Mouse (Mus musculus) midbrain, embryonic 14.5 days (tissue): ENCODE results near the gene Dcp1a. TPM values are rescaled to one million over a fixed set of nuclear protein-coding genes. Genes with fewer than 3 reads are reported as not detected.
"Not testable (repeated sequence)": the region's sequence is repeated elsewhere in the genome, so short reads cannot be mapped to it uniquely, and the experiment has no call there.

ENCODE experiments used
- ATAC-seq: fragments of 200-750 bp; cut with Nextera tagmentation; 2 replicates; pipeline ENCODE4 v1.8.0; 2017; ENCODE audit warnings: moderate number of reproducible peaks, moderate library complexity; ENCODE audit not compliant: low FRiP score, low TSS enrichment
- DNase-seq: peaks from one replicate; pipeline ENCODE4 v3.0.0-alpha.2; 2015
- H3K27ac ChIP-seq: fragments of 300-500 bp; sonication (generic); replicated peaks from 2 replicates; pipeline ENCODE4 v1.5.1; 2014; ENCODE audit warnings: mild to moderate bottlenecking, low read depth, low read length, moderate library complexity
- H3K27me3 ChIP-seq: fragments of 300-500 bp; sonication (generic); 2 replicates; pipeline ENCODE4 v1.6.1; 2014; ENCODE audit warnings: low read length, control low read depth, mixed read lengths; ENCODE audit not compliant: control insufficient read depth, insufficient read depth
- H3K36me3 ChIP-seq: fragments of 300-500 bp; sonication (generic); 2 replicates; pipeline ENCODE4 v1.6.1; 2014; ENCODE audit warnings: low read length, control low read depth; ENCODE audit not compliant: control insufficient read depth, insufficient read depth
- H3K4me1 ChIP-seq: fragments of 300-500 bp; sonication (generic); 2 replicates; pipeline ENCODE4 v1.6.1; 2014; ENCODE audit warnings: mild to moderate bottlenecking, antibody characterized with exemption, low read length, control low read depth; ENCODE audit not compliant: control insufficient read depth, insufficient read depth
- H3K4me2 ChIP-seq: fragments of 300-500 bp; sonication (generic); 2 replicates; pipeline ENCODE4 v1.6.1; 2014; ENCODE audit warnings: mild to moderate bottlenecking, low read length, moderate library complexity
- H3K4me3 ChIP-seq: fragments of 300-500 bp; sonication (generic); replicated peaks from 2 replicates; pipeline ENCODE4 v1.5.1; 2014; ENCODE audit warnings: low read depth, low read length
- H3K9ac ChIP-seq: fragments of 300-500 bp; sonication (generic); replicated peaks from 2 replicates; pipeline ENCODE4 v1.6.1; 2014; ENCODE audit warnings: mild to moderate bottlenecking, low read length, moderate library complexity
- H3K9me3 ChIP-seq: fragments of 300-500 bp; sonication (generic); 2 replicates; pipeline ENCODE4 v1.6.1; 2016; ENCODE audit warnings: low read length, control low read depth, mixed read lengths; ENCODE audit not compliant: control insufficient read depth
- WGBS: fragments of 180-500 bp; shearing (Covaris S2); extraction: QIAGEN DNeasy Blood & Tissue Kit; methylation state at CpG from one replicate; pipeline ENCODE4 v1.1.7; 2014; 5-methylcytosine and 5-hydroxymethylcytosine counted together
- polyA plus RNA-seq: library from polyadenylated mRNA; unstranded; fragments of >200 nt; fragmentation: Nextera tagmentation; extraction: Ambion mirVana; gene quantifications from 2 replicates; pipeline ENCODE4 v1.2.1, GENCODE M21; 2014

The Dcp1a gene
- polyA plus RNA-seq, 1 experiment from 2014 or later: 20.5 TPM

GRCm38 (mm10) chr14:30530726-30531269, 51.5 kb downstream of the Dcp1a start:
- 53% methylated on average over 8 of the region's 8 CpGs for WGBS
- no peak overlapping the region for H3K4me2 ChIP-seq
- H3K4me3 ChIP-seq: no peak overlapping the region
- DNase-seq (peak; percentile 44), ATAC-seq (no peak)
- no peaks in the 10 kb centered on the region for H3K27me3 ChIP-seq
- H3K27ac ChIP-seq: 0 out of 2 replicates have a peak overlapping the region, but pooled peaks have one; percentile 17
- no peak overlapping the region for H3K9ac ChIP-seq
- H3K36me3 ChIP-seq: peaks cover 15% of the 10 kb centered on the region
- H3K9me3 ChIP-seq: no peaks in the 10 kb centered on the region
- H3K4me1 ChIP-seq: no peaks in the 10 kb centered on the region

- no peak for ATAC-seq
Observed at GRCm38 (mm10) chr14:30531431-30531830, 52.1 kb downstream of the Dcp1a start.

DNA sequence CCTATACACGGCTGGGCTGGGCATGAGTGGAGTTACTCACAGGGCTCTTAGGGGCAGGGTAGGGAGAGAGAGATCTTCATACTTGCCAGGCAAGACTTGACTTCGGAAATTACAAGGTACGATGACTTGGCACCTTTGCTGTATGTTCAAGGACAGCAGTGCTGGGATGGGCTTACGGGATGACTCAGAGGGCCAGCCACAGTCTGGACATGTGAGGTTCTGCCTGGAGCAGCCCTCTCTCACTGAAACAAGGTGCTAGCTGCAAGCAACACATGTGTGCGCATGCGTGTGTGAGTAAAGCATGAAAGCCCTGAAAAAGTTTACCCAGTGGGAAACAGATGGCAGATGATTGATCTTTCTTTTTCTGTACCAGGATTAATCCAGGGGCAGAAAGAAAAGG, 52.6 kb downstream of the Dcp1a start:
- ATAC-seq (no peak), DNase-seq (no peak)
- WGBS: 91% methylated on average over 6 of the region's 6 CpGs

More at GRCm38 (mm10) chr14:30531431-30531830, 52.1 kb downstream of the Dcp1a start:
- Histone ChIP-seq H3K36me3 (peaks cover 9% of the 10 kb centered on the region), H3K4me3 (no peak overlapping the region), H3K27me3 (no peaks in the 10 kb centered on the region), H3K27ac (0 out of 2 replicates have a peak overlapping the region, but pooled peaks have one; percentile 17), H3K9me3 (no peaks in the 10 kb centered on the region), H3K9ac (no peak overlapping the region), H3K4me1 (no peaks in the 10 kb centered on the region), H3K4me2 (no peak overlapping the region)
- WGBS: 77% methylated on average over 5 of the region's 5 CpGs
- no peak for DNase-seq

DNA sequence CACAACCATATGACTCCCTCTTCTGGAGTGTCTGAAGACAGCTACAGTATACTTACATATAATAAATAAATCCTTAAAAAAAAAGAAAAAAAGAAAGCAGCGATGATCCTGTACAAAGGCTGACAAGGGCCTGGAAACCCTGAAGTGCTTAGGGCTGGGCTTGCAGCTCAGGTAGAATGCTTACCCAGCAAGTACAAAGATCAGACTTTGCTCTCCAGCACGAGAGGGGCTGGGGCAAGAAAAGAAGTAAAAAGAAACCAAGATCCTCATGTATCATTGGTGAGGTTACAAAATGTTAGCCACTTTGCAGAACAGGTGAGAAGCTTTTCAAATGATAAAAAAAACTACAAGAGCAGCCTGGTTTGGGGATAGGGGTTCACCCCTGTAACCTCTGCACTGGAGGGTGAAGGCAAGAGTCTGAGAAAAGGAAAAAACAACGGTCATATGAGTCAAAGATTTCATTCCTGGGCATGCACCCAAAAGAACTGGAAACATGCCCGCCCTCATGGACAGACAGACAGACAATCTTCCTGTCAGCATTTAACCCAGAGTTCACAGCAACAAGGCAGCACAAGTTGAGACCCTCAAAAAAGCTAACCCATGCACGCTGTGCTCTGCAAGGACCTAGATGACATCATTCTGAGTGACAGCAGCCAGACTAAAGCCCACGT, 54.6 kb downstream of the Dcp1a start:
- H3K9ac ChIP-seq: no peak overlapping the region
- no peaks in the 10 kb centered on the region for H3K36me3 ChIP-seq
- no peak overlapping the region for H3K4me2 ChIP-seq
- H3K9me3 ChIP-seq: no peaks in the 10 kb centered on the region
- H3K4me1 ChIP-seq: no peaks in the 10 kb centered on the region
- ATAC-seq (no peak), DNase-seq (no peak)
- 88% methylated on average over 6 of the region's 6 CpGs for WGBS
- no peak overlapping the region for H3K27ac ChIP-seq
- H3K27me3 ChIP-seq: no peaks in the 10 kb centered on the region
- no peak overlapping the region for H3K4me3 ChIP-seq

More for the DNA sequence above, 52.6 kb downstream of the Dcp1a start:
- Histone ChIP-seq H3K36me3 (peaks cover 8% of the 10 kb centered on the region), H3K4me1 (no peaks in the 10 kb centered on the region), H3K27ac (no peak overlapping the region), H3K4me2 (no peak overlapping the region), H3K9me3 (no peaks in the 10 kb centered on the region), H3K27me3 (no peaks in the 10 kb centered on the region), H3K9ac (no peak overlapping the region), H3K4me3 (no peak overlapping the region)

- DNase-seq (peak; percentile 57), ATAC-seq (no peak)
- no peak overlapping the region for H3K9ac ChIP-seq
- H3K36me3 ChIP-seq: no peaks in the 10 kb centered on the region
- H3K27me3 ChIP-seq: no peaks in the 10 kb centered on the region
- no peaks in the 10 kb centered on the region for H3K4me1 ChIP-seq
- no peak overlapping the region for H3K4me2 ChIP-seq
- no peak overlapping the region for H3K27ac ChIP-seq
- H3K4me3 ChIP-seq: no peak overlapping the region
- 77% methylated on average over 10 of the region's 10 CpGs for WGBS
- H3K9me3 ChIP-seq: no peaks in the 10 kb centered on the region
Observed at GRCm38 (mm10) chr14:30541541-30541940, 62.2 kb downstream of the Dcp1a start.

DNA sequence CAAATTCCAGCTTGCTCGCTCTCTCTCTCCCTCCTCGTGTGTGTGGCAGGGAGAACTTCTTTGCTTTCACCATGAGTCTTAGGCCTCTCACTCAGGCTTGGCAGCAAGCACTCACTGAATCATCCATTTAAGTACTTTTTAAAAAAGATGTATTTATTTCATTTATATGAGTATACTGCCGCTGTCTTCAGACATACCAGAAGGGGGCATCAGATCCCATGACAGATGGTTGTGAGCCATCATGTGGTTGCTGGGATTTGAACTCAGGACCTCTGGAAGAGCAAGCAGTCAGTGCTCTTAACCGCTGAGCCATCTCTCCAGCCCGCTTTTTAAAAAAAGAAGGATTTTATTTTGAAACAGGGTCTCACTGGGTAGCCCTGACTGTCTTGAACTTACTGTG, 64.0 kb downstream of the Dcp1a start:
- ATAC-seq, H3K27me3 ChIP-seq, H3K9me3 ChIP-seq, H3K4me2 ChIP-seq, H3K27ac ChIP-seq, DNase-seq, H3K4me1 ChIP-seq, H3K9ac ChIP-seq, H3K4me3 ChIP-seq, H3K36me3 ChIP-seq: not testable (repeated sequence)
- 92% methylated on average over 5 of the region's 5 CpGs for WGBS

- ATAC-seq (peak; percentile 21), DNase-seq (peak; percentile 53)
- Histone ChIP-seq H3K9ac (peak within 1 kb of the TSS; percentile 93), H3K4me1 (peaks cover 31% of the 10 kb centered on the region), H3K4me3 (peak within 1 kb of the TSS; percentile 80), H3K36me3 (no peaks in the 10 kb centered on the region), H3K4me2 (peak within 1 kb of the TSS; percentile 90), H3K27me3 (no peaks in the 10 kb centered on the region), H3K9me3 (no peaks in the 10 kb centered on the region), H3K27ac (peak within 1 kb of the TSS; percentile 93)
- WGBS: 27% methylated on average over 8 of the region's 8 CpGs
Observed at GRCm38 (mm10) chr14:30548131-30548720, 68.9 kb downstream of the Dcp1a start, which contains the start of gene Tkt. Gene Tkt, plus strand, starts transcription at chr14:30548359.

GRCm38 (mm10) chr14:30548965-30549776, 69.8 kb downstream of the Dcp1a start:
- peak overlapping the region; percentile 90 for H3K4me2 ChIP-seq
- H3K9ac ChIP-seq: peak overlapping the region; percentile 93
- peak; percentile 94 for ATAC-seq
- peak overlapping the region; percentile 93 for H3K27ac ChIP-seq
- peak overlapping the region; percentile 80 for H3K4me3 ChIP-seq
- H3K4me1 ChIP-seq: peaks cover 31% of the 10 kb centered on the region
- no peaks in the 10 kb centered on the region for H3K9me3 ChIP-seq
- DNase-seq: peak; percentile 96
- whole genome bisulfite sequencing: under 1% methylated on average over 69 of the region's 69 CpGs
- H3K27me3 ChIP-seq: no peaks in the 10 kb centered on the region
- no peaks in the 10 kb centered on the region for H3K36me3 ChIP-seq
